Mouse (Mus musculus) monocyte, adult 5-6 weeks (primary cell): ENCODE data around the gene Gm20834. TPM values are rescaled to one million over a fixed set of nuclear protein-coding genes. Genes with fewer than 3 reads are reported as not detected.
"Not testable (repeated sequence)": the region's sequence is repeated elsewhere in the genome, so short reads cannot be mapped to it uniquely, and the experiment has no call there.

Source experiments
- ATAC-seq: fragments of 153-309, 156-312 bp; replicated peaks from 2 replicates; pipeline ENCODE4 v1.8.0; 2017; ENCODE audit warnings: mild to moderate bottlenecking; ENCODE audit not compliant: low TSS enrichment, insufficient number of reproducible peaks, severe bottlenecking, poor library complexity, low FRiP score
- total RNA-seq: library from RNA; stranded (forward); fragments of 200-1000, 200-491, 200-594 nt; gene quantifications from 3 replicates; pipeline ENCODE4 v1.2.3, GENCODE M21; 2017

Gene Gm20834
- not detected in 3 replicates for total RNA-seq

DNA sequence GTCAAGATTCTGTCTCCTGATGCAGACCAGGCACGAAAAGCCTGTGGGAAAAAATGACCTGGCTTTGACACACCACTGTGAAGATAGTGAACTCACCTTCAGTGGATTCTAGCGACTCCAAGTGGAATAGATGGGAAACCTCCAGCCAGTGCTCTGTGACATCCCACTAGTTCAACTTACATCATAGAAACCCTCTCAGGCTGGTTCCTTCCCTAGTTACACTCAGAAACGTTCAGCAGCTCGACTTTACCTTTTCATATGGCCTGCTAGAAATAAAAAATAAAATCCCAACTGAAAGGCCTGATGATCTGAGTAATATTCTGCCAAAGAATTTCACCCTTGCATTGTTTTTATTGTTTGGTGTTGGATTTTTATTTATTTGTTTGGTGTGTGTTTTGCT is at the start of gene Gm20834:
Gene Gm20834, minus strand, starts transcription at position 101 of the 400 bp plus-strand sequence.
- ATAC-seq: not testable (repeated sequence)

Other genes with a start within 250 kb of the Gm20834 start
- not detected in 3 replicates for gene Gm21310, start 177.4 kb downstream of the Gm20834 start, total RNA-seq
- gene Gm28510, start 88.1 kb upstream of the Gm20834 start, total RNA-seq: not detected in 3 replicates
- not detected in 3 replicates for gene Gm20737, start 211.5 kb upstream of the Gm20834 start, total RNA-seq
- not detected in 3 replicates for gene Gm21775, start 228.9 kb upstream of the Gm20834 start, total RNA-seq